Mouse (Mus musculus): ENCODE measurements around the gene Cog4.

- no peak for TF ChIP-seq GATA1 (IDR thresholded peaks at IDR 0.05; ENCODE audit: borderline replicate concordance, low read length)
- TF ChIP-seq FLI1 (IDR thresholded peaks at IDR 0.05; ENCODE audit: low read length): no peak
Observed at GRCm38 (mm10) chr8:110920773-110921277, 74.4 kb downstream of the Cog4 start.

All from megakaryocyte, embryonic 14.5 days (primary cell).